Mouse (Mus musculus) adrenal gland, adult 18-20 months (tissue): Measurements from ENCODE around the gene Dirc2. TPM values are rescaled to one million over a fixed set of nuclear protein-coding genes. Genes with fewer than 3 reads are reported as not detected.

Experiments
- DNase-seq, 2 experiments: peaks; one replicate each; pipeline ENCODE4 v3.0.0; 2021 to 2022; ENCODE audit warnings: low spot score in 2 of 2
- long read RNA-seq, 2 experiments: library from polyadenylated mRNA; stranded (forward); transcript quantifications; one replicate each; pipeline ENCODE4 v2.0.0; 2021
- total RNA-seq, 2 experiments: library from RNA; stranded (reverse); gene quantifications; 1 replicate in 1 of 2; 2 replicates in 1 of 2; pipeline ENCODE4 v1.2.3; 2021

The Dirc2 gene
- total RNA-seq = 10 to 100 TPM; 28.1 to 33.2 TPM
- long read RNA-seq, experiment 1, full-length matches to known transcripts = 53 of 53 reads
- long read RNA-seq, experiment 1, partial matches to known transcripts = 0 of 53 reads
- long read RNA-seq, experiment 1, other reads (novel, unspliced or antisense) = 0 of 53 reads
- long read RNA-seq, experiment 2, full-length matches to known transcripts = 56 of 62 reads
- long read RNA-seq, experiment 2, partial matches to known transcripts = 2 of 62 reads
- long read RNA-seq, experiment 2, other reads (novel, unspliced or antisense) = 4 of 62 reads

DNA sequence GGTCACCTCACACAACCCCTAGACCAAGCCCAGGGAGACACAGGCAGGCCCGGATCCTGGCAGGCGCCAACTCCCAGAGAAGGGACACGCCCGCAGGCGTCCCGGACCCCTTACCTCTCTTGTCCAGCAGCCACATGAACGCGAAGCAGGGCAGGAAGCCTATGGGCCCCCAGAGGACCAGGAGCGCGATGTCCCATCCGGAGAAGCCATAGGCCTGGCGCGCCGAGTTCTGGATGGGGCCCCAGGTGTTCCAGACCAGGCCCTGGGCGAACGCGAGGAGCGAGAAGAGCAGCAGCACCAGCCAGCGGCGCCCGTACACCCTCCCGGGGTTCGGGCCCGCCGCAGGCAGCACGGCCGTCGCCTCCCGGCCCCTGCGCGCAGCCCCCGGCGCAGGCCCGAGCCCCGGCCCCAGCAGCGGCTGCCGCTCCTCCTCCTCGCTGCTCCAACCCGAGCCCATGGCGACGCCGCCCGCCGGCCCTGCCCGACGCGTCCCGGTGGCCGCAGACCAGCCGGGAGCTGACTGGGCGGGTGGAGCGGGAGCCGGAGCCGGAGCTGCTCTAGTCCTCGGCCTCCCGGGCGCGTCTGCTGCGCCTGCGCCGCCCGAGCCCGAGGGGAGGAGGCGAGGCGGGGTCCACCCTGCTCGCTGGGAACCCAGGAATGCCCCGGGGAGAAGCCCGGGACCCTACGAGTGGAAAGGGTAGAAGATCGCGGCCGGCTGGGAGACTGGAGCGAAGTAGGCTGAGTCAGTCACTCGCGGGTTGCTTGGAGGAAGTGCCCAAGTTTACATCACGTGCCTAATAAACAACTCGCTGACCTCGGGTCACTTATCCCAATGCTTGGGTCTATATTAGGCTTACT, at the start of gene Dirc2:
Gene Dirc2, minus strand, starts transcription at position 572 of the 858 bp plus-strand sequence.
- DNase-seq = peak; percentile 75 to 81

DNA sequence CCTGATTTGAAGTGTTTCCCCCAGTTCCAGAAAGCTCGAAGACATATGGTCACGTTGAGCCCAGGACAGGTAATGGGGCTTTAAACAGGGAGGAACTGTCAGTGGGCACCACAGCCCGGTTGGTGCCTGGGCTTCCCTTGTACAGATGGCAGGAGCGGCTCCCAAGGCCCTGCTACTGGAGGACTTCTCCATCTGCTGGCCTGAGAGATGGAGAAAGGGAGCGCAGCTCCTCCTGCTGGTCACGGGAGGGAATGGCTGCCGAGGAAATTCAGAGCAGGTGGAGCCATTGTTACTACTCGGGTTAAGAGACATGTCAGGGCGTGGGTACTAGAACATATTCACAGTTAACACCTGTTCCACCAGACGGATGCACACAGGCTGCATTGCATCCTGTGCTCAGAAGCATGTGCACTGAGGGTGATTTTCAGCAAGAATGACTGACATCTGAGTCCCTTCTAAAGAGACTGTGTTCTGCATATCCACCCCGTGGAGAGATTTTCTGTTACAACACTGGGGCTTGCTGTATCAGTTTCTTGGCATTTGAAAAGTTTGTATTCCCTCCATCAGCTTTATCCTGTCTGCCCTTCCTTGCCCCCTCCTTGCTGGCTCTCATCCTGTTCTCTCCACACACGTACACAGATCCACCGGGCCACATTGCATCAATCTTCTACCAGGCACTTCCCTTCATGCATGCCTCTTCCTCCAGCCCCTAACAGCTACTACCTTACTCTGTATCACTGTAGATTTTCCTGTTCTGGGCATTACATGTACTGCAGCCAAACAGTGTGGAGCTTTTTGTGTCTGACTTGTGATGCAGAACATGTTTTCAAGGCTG, 48.3 kb upstream of the Dirc2 start:
- DNase-seq = peak; percentile 81 to 85

DNA sequence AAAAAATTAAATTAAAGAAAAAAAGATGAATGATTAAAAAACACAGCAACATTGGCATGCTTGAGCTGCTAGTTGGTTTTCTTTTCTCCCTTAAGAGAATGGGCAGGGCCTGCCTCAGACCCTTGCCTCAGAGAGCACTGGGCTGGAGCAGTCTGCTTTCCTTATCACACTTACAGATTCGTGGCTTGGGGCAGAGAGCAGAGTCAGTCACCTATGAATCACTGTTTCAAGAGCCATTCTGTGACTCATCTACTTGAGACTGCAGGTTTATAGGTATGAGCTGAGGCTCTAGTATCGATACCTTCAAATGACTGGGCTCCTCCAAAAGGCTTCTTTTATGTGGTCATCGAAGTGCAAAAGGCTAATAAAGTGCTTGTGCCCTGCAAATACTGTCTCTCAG, 44.0 kb upstream of the Dirc2 start:
- DNase-seq = no peak

DNA sequence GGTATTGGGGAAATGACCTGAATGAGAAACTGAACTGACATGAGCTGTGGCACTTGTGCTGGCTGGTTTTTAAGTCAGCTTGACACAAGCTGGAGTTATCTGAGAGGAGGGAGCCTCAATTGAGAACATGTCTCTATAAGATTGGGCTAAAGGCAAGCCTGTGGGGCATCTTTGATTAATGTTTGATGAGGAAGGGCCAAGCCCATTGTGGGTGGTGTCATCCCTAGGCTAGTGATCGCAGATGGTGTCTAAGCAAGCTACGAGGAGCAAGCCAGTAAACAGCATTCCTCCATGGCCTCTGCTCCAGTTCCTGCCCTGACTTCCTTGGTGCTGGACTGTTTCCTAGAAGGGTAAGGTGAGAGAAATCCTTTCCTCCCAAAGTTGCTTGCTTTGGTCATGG, 39.7 kb upstream of the Dirc2 start:
- DNase-seq = no peak

DNA sequence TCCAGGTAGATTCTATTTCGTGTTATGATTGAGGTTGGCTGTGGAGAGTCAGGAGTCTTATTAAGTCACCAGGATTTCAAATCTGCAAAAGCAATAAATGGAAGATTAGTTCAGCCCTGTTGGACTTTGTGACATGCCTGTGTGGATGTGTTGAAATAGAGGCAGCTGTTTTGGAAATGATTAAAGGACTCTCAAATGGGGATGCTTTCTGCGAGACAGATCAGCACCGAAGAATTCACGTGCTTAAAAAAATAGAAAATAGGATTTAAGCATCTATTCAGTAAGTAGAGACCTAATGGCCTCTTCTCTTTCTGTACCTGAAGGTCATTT, 38.5 kb upstream of the Dirc2 start:
- no peak for DNase-seq

DNA sequence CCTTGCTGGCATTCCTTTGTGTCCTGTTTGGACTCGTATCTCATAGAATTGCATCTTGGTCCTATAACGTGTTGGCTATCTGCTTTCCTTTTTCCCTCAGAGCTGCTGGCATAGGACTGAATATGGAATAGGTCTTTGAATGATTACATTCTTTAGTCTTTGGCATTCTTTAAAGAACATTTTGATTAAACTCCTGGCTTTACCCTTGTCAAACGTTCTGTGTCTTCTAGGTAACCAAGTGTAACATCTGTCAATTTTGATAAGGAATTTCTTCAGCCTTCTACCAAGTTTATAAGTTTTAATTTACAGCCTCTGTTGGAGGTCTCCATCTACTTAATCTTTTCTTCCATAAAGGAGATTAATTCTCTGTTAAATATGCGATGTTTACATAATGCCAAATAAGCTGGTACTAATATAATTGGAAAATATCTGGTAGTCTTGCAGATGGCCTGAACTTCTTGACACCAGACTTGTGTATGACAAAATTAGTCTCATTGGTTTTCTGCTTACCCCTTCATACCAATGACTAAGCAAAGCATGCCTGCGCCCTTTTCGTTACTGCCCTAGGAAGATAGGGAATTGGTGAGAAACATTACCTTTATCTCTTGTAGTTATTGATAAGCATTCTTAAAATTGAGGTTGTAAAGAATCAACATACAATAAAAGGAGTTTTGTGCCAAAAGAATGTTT, 38.0 kb upstream of the Dirc2 start:
- DNase-seq = no peak

DNA sequence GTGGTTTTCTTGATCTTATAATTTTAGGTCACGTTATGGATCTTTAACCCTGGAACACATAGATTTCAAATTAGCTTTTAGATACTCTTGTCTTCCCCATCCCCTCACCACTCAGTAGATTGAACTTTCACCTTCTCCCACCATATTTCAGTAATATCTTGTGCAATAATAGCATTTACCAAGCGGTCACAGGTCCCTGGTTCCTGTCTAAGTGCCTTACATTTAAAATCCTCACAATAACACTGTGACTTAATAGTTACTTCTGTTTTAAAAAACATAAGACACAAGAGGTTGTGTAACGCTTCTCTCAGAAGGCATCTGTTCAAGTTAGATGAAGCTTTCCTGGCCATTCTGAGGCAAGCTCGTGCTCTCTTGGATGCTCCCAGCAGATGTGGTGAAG, 34.6 kb upstream of the Dirc2 start:
- DNase-seq = no peak

DNA sequence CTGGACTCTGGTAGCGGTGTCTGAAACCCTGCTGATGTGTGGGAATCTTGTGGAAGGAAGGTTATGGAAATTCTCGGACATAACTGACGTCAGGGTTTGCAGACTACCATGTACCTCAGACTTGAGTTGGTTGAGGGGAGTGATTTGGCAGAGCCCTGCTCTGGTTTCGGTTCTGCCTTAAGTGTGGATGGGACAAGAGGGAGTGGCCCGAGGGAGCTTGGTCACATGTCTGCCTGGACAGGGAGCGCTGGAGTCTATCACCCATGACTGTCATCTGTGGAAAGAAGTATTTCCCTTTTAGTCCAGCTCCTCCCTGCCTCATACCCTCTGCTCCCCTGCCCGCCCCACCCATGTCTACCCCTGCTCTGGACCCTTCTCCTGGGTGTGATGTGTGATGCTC, 33.0 kb upstream of the Dirc2 start:
- no peak for DNase-seq

DNA sequence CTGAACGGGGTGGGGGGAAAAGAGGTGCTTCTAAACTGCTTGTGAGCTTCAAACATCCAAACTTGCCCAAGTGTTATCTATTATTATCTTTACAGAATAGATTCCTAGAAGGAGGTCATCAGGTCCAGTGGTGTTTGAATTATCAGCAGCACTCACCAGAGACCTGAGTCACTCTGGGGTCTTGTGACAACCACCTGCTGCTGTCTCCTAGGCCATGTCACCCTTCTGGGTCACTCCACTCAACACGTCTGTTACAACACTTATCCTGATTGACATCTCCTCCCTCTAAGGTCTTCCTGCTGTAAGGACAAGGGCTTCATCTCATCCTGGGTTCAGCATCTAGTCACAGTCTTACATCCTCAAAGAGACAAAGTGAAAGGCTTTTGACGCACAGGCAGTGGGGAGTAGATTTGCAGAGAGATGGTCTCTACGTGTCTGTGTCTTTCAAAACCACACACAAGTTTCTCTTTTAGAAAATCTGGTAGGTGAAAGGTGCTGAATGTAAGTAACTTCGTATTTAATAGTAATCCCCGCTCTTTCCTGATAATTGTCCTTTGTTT, 22.9 kb upstream of the Dirc2 start:
- no peak for DNase-seq

DNA sequence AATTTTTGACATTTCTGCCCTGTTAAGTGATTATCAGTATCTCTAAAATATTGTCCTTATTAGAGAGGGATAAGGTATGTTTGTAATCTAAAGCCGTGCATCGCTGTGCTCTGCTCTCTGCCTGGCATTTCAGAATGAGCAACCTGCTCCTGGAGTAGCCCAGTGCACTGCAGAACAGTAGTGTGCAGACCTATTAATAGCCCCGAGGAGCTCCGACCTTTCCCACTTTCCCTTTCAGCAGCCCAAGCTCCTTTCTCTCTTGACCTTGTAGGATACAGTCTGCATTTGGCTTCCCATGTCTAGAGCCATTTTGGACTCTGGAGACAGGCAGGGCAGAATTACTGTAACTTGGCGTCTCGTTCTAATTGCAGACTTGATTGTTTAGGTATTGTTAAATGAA, 19.2 kb upstream of the Dirc2 start:
- DNase-seq = no peak

DNA sequence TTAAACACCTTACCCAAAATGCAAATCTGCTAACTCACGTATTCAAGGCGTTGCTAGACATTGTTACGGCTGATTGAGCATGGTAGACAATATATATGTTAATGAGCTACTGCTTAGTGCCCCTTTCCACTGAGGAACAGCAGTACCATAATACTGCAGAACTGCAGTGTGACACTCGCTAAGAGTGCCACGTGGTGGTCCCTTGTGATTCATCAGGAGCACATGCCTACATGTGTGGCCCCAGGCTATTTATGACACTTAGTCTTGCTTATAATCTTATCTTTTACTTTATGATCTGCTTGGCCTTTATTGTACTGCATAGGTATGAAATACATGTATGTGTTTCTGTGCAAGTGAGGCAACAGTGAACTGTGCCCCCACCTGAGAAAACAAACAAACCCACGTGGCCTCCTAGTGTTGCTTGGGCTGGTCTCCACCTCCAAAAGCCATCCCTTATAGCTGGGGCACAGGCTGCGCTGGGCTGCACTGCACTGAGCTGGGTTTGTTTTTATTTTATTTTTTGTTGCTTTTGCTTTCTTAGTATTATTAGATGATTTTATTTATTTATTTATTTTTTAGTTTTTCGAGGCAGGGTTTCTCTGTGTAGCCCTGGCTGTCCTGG, 18.5 kb upstream of the Dirc2 start:
- DNase-seq = no peak

DNA sequence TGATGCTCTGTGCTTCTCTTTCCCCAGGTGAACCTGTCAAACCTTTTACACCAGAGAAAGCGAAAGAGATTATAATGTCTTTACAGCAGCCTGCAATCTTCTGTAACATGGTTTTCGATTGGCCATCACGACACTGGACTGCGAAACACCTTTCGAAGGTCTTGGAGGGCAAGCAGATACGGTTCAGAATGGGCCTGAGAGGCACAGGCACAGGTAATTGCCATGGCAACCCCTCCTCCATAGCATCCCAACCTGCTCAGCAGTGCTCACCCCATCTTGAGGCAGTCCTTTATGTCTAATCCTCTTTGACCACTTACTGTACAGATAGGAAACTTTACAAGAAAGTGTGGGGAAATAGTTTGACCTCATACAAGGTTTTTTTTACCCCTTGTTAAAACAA, 18.0 kb upstream of the Dirc2 start:
- no peak for DNase-seq

DNA sequence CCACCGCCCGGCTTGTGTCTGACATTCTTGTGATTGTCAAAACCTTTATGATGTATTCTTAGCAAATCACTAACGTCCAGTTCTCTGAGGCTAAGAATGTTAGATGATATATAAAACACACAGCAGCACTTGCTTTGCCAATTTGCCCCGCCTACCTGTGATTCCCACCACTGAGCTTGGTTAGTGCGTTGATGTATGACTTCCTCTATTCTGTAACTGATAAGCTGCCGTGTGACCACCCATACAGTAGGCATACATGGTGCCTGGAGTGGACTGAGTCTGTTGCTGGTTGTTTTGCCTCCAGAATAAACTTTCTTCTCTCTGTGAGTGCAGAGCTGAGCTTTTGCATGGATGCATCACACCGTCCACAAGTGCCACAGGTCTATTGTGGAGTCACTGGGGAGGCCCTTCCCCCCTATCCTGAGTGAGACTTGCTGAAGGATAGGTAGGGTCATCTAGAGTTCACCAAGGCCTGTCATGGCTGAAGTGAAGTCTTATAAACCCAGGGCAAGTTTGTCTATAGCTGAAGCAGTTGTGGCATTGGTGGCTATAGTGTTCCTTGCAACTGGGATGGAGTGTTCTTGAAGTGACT, 15.1 kb upstream of the Dirc2 start:
- no peak for DNase-seq

DNA sequence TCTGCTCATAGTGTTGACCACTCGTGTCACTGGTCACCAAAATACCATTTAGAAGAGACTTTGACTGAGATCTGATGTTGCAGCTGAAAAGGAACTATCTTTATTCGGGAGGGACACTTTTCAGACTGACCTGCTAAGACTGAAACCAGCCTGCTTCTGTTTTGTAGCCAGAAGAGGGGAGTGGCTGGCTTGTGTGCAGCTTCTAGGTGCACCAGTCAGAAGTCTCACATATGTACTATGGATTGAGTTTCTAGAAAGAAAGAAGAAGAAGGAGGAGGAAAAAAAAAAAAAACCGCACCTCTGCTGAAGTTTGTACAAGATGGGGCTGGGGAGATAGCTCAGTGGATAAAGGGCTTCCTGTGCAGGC, 14.0 kb upstream of the Dirc2 start:
- no peak for DNase-seq

DNA sequence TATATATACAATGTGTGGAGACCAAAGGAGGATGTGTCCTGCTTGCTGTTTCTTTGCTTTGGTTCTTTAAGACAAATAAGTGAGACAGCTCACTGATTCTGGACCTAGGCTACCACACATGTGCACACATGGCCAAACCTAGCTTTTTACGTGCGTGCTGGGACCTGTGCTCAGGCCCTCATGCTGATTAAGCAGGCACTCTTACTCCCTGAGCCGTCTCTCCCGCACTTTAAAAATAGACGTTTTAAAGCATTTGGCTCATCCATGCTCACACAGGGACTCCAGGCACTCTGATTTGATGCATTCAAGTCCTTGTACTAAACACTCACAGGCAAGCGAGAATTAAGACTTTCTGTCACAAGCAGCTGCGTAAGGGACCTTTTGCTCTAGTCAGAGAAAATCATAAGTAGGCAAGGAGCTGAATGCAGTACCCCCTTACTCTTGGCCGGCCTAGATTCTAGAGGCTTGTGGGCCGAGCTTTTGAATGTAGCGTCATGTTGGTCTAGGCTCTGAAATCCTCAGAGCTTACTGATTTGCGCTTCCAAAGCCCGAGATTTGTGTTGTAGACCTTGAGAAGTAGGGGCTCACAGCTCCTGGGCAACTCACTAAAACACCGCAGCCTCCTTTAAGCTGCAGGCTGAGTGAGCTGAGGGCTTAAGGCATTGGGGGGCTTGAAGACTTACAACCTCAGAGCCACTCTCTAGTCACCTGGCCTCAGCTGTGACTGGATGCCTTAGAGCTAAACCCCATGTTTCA, 13.5 kb upstream of the Dirc2 start:
- DNase-seq = no peak

DNA sequence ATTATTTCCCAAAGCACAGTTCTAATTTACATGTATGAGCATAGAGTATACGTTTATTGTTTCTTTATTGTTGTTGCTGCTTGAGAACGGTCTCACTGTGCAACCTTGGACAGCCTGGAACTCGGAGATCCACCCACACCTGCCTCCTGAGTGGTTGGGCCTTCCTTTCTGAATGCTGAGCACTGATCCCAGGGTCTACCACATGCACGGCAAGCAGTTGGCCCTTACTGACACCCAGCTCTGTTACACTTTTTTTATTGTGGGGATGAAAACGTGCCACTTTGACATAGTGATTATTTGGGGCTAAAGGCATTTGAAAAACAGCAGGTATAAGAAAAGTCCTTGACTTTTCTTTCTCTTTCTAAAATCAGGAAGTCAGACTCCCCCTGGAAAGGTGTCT, 12.5 kb upstream of the Dirc2 start:
- no peak for DNase-seq

DNA sequence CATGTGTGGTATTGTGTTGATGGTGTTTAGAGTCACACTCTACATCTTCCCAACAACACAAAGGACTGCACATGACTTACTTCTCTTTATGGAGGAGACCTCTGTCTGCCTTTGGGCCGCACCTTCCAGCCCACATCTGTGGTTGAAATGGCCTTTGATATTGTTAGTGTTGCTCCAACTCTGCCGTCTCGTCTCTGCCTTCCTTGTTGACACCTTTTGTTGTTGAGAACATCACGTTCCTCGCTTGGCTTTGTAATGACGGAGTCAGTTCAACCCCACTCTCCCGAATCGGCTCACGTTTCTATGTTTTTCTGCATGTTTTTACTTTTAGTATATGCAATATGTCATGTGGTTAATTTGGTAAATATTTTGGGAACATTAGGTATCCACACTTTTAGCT, 11.9 kb upstream of the Dirc2 start:
- DNase-seq = no peak

DNA sequence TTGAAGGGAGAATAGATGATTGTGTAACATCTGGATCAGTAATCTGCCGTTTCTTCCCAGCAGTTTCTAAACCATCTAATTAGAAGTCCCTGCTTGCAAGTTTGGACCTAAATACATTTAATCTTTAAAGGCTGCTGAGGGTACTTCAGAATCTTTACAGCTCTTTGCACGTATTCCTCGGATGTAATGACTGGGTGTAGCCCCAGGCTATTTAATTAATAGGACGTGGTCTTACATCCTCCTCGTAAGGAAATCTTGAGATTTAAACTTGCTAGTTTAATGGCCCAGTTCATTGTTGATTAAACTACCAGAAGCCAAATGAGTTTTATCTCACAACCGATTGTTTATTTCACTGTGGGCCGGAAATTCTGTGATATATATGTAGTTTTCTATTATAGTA, 10.5 kb upstream of the Dirc2 start:
- no peak for DNase-seq

DNA sequence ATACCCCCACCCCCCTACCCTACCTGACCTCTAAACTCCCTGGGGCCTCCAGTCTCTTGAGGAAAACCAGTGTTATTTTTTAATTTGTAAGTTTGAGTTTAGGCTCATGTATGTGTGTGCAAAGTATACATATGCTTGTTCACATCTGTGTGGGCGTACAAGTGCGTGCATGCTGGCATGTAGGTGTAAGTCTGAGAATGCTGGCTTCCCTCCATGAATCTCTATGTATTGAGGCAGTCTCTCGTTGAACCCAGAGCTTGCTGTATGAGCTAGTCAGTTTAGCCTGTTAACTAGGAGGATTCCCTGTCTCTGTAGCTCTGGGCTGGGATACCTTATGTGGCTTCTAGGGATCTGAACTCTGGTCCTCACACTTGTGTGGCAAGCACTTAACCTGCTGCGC, 8.6 kb upstream of the Dirc2 start:
- DNase-seq = no peak

DNA sequence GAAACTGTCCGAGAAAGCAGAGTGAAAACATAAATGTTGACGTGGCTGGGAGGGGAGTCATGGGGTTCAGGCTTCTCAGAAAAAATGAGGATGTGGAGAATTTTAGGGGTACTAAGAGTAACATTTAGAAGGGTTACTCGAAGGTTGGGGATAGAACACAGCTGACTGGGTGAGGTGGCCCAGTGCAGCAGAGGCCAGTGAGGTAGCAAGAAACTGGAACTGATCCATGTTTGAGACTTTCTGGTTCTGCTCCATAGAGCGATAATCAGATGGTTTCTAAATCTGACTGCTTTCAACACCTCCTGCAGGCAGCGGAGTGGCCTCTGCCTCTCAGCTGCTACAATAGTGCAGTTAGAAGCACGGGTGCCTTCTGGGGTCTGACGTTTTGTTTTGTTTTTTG, 7.6 kb upstream of the Dirc2 start:
- DNase-seq = no peak
